Mouse (Mus musculus) frontal cortex, postnatal 36 days (tissue): ENCODE data around the gene Anks1b.

ENCODE experiments used
- DNase-seq, 2 experiments: peaks; one replicate each; pipeline ENCODE4 v3.0.0; 2022; ENCODE audit warnings: low spot score in 2 of 2

The Anks1b gene

DNA sequence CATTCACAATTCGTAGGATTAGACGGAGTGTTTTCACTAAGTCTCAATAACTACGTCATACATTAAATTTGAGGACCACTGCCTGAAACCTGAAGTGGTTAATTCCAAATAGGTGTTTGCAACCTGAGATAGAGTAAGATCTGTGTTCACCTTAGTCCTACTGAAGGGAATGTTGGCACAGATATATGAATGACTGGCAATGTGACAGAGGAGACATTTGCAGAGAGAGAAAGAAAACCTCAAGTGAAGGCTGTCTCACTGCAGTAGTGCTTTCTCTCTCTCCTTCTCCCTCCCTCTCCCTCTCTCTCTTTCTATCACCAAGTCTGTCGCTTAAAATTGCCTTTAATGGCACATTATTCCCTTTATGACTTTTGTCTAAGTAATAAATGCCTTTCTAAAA is 101.1 kb downstream of the Anks1b start:
- no peak for DNase-seq

DNA sequence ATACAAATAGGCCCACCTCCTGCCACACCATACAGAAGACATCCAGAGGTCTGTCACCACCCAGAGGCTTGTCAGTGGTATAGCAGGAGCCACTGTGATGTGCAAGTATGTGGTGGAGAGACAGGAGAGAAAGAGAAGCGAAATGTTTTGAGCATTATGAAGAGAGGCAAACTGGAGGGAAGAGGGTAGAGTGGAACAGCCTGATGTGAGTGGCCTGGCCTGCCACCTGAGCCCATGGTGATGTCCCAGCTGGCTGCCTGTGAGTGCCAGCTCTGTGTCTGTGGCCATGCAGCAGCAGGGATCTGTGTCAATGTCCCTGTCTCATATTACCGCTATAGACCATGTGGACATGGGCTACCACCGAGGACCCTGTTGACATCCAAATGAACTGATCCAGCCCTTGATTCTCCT is 102.1 kb downstream of the Anks1b start:
- DNase-seq, result no peak

DNA sequence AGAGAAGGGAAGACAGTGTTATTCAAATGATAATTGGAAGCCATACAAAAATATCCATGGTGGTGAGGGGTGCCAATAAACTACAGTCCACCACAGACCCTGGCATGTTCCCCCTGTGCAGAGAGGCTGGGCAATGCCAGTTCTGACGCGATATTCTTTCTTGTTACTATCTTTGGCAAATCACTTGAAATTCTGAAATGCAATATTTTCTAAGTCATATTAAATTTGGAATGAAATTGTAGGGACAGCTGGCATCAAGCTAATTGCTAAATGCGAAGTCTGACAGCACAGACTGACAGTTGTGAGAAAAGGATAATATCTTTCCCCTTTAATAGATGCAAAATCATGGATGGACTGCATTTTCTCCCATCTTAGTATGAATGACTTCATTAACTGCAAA is 103.3 kb downstream of the Anks1b start:
- DNase-seq, result no peak

DNA sequence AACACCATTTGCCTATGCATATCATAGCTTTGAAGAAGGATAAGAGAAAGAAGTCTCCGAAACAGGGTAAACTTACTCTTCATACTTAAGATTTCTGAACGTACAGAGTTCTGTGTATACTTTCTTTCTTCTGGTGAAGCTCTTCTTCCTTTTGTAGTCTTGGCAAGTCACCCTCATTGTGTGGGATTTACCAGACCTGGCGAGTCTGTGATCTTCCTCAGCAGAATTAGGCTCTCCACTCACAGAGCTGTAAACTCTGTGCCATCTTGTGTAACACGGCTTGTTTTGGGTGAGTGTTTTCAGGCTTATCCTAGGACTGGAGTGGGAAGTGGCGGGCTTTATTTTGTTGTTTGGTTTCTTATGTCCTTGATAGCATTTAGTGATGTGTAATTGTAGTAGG is 120.9 kb downstream of the Anks1b start:
- no peak for DNase-seq

DNA sequence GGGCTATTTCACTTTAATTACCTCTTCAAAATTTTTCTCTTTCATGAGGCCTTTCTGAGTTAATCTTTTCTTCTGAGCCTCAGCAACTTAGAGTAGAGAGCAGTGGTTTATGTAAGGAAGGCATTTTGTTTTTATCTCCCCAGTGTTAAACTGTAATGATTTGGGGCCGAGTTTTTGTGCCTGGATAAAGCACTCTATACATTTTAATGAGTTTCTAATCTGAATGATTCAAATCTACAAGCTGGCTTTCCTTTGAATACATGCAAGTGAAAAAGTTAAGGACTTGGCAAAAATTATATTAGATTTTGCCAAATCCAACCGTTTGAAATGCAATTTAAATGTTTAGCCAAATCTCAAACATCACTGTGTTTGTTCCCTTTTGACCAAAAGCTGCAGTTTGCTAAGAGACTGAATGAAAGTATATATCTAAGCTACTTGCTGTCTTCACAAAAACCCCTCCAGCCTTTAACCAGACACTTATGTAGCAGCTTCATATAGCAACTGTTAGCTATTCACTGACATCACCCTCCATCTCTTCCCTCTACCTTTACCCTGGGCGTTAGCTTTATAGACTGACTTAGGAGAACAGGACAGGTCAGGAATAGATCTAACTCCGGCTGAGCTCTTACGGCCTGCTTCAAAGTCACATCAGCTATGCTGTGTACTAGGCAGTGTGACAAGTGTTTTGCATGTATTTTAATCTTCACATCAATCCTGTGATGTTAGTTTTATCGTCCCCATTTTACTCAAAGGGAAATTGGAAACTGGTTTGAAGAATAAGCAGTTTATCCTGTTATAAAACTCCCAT is 122.5 kb downstream of the Anks1b start:
- DNase-seq, result no peak

DNA sequence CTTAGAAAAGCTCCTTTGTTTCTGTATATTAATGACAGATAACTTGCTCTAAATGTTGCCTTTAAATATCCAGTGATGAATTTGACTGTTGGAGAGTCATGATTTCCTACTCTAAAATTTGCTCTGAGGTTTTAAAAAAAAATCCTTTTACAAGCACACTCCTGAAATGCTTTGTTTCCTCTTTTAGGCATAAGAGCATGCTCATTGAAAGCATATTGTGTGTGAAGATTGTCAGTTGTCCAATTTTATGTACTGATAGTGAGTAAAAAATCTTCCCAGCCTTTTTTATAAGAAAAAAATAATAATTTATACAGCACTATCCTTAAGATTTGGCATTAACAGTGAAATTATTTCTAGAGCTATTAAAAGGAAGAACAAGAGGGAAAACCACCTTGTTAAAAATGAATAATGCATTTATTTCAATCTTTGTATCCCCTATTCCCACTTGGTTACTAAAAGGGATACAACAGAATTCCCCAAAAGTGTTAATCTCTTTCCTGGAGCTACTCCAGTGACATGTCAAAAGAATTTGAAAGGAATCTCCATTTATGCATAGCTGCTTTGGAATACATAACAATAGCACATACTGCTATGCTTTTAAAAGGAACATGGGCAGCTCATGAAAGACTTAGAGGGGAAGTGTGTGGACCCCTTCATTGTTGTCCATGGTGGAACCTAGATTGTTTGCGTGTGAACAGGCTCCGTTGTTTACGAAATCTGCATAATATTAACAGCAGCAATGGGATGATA is 130.8 kb downstream of the Anks1b start:
- no peak for DNase-seq

DNA sequence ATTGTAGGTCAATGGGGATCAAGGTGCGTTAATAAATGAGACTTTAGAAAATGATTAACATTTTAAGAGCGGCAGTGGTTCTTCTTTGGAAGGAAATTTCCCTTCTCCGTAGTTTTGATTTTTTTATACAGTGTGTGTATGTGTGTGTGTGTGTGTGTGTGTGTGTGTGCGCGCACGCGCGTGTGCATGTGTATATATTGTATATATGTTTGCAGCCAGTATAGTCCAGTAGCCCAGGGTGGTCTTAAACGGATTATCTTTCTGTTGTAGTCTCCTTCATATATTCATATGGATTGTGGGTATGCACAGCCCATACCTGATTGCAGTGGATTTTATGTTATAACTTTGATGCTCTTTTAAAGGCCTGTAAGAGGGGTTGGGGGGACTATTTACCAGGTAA is 131.6 kb downstream of the Anks1b start:
- no peak for DNase-seq

DNA sequence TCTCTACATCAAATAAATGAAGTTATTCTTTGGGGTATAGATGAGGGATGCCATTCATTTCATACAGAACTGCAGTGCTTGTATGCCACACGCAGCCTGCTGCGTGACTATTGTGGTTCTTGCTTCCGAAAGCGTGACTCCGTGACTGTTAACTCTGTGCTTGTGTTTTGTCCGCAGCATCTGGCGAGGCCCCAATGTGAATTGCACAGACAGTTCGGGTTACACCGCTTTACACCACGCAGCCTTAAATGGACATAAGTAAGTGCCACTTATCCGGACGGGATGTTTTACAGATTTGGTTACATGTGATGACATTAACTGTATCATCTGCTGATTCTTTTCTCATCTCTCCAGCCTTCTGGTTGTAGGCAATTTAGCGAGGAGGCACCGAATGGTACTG is 159.7 kb downstream of the Anks1b start:
- no peak for DNase-seq

DNA sequence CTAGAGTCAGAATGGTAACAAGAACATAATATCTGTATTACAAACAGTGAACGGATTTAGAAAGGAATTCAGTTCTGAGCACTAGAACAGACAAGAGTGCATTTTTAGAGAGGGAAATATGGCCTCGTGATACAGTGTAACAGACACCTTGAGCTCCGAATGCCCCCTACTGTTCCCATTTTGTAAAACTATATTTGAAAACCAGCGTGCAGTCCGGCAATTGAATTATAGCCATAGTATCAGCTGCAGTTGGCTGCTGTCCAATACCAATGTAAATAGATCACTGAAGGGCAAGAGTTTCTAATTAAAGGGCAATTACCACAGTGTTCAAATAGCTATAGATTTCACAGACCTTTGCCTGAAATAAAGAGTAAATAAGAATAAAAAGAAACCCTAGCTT is 170.0 kb downstream of the Anks1b start:
- no peak for DNase-seq

DNA sequence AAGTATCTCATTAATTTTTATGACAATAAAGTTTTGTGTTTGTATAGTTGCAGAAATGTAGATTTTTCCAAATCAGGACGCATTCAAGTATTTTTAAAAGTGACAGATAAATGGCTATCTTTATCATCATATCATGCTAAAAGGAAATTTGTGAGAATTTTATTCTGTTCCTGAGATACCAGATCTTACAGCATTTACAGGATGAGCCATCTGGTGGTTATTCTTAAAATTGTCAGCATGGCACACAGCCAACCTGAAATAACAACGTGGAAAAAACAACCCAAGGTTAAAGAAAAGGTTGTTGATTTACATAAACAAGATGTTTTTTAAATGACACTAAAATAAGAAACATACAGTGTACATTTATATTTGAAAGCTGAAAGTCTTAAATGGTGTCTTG is 170.5 kb downstream of the Anks1b start:
- DNase-seq, result peak in 1 of 2 experiments; percentile 60

DNA sequence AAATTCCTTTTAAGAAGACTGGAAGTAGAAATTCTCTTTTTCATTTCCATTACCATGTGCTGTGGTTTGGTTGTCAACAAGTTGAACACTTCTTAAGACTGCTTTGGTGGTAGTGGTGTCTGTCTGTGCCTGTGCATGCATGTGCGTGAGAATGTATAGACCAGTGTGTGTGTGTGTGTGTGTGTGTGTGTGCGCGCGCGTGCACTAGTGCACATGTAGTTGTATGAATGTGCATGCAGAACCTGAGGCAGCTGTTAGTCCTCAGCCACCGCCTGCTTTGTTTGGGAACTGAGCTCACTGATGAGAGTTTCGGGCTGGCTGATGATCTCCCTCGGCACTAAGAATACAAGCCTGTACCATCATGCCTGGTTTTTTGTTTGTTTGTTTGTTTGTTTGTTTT is 170.9 kb downstream of the Anks1b start:
- DNase-seq, result no peak

DNA sequence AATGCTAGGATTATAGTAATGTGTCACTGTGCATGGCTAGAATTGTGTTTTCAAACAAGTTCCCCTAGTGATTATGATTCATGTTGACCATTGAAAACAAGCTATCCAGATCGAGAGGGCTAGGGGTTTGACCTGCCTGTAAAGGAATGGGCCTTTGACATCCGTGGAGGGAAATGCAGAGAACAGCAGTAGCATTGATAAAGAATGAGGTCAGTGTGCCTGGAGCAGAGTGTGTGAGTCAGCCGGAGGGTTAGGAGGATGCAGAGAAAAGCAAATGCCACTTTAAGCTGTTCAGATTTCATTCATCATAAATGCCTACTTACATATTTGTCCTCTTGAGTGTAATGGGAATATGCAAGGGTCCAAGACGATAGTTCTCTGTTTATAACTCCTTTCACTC is 195.3 kb downstream of the Anks1b start:
- no peak for DNase-seq

DNA sequence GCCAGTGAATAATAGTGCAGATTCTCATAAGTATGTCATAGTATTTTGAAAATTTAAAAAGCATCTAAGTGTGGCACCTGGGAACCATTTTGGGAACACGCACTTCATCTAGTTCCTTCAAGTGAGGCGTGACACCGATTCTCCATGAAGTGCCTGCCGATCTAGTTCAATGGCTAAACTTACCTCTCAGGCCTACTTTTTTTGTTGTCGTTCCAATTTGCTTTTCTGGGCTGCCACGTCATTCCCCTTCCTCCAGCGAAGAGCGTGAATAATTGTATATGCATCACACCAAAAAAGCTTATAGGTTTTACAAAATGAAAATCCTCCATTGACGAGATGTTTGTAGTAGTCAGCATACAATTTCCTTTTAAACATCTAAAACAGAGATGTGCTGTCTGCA is 204.6 kb downstream of the Anks1b start:
- no peak for DNase-seq

DNA sequence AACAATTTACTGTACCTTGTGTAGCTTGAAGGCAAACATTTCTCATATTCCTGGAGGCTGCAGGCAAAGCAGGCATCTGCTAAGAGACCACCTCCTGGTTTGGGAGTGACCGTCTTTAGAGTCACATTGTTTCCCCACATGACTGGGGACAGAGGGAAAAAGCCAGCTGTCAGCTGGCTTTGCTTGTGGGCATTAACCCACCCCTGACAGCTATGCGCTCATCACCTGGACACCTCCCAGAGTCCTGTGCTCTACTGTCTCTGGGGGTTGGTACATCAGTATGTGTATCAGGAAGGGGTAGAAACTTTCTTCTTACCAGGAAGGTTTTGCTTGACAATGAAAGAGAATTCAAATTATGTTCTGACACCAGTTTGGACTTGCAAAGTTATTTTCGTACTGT is 207.8 kb downstream of the Anks1b start:
- DNase-seq, result no peak

DNA sequence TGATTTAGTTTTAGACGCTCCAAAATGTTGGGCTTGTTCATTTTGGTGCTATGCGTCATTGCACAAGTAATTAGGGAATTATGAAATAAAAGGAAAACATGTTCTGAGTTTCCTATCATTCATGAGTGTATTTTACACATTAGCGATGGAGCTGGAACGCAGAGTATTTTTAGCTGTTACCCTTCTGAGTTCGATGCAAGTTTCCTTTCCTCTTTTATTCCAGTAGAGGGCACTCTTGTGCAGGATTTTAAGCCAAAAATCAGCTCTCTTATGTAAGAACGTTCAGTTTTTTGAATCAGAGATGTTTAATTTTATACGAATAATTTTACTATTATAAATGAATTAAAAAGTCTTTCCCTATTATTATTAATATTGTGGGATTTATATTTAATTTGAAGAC is 208.3 kb downstream of the Anks1b start:
- DNase-seq, result peak in 1 of 2 experiments; percentile 43

DNA sequence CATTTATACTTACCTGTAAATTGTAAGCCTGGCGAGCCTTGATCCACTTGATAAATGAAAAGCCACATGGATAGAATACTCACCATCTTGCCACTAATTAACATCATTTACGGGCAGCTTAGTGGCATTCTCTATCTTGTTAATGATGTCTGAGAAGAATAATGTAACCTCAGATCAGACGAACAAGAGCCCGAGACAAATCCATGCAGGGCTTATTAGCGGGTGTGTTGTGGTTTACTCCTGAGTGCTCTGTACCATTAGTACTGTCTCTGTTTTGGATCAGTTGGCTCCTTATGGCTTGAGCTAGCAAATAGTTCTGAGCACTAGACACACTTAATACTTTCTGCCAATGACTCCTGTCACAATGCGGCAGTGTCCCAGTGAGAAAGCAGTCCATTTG is 220.6 kb downstream of the Anks1b start:
- DNase-seq, result no peak

DNA sequence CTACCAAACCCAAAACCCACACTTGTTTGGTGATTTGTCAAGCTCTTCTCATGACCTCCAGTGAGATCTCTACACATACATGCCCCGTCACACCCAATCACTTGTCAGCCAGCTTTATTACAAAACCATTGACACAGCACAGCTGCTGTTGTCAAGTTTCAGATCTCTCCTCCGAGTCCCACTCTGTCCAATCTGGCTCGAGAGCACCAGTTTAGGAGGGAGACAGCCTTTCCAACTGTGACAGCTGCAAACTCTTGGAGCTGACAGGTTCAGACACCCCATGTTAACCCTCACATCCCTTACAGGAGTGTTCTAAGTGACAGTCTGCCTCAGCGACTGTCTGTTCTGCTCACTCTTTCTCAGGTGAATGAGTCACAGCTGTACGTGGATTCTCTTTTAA is 239.4 kb downstream of the Anks1b start:
- DNase-seq, result no peak

DNA sequence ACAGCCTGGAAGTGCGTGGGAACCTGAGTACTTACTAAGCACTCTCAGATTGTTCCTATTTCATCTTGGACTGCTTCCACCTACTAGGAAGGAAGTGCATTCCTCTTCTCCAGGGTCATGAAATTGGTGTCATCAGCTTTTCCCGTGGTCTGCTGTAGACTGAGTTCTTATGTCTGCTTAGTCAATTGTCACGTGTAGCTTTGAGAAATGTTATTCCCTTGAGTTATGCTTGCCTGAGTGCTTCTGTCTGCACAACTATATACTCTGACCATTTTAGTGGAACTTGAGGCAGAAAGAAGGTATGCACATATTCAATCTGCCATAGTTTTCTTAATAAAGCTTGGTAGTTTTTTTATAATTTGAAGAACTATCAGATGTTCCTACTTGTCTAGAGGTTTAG is 243.6 kb downstream of the Anks1b start:
- DNase-seq, result no peak

DNA sequence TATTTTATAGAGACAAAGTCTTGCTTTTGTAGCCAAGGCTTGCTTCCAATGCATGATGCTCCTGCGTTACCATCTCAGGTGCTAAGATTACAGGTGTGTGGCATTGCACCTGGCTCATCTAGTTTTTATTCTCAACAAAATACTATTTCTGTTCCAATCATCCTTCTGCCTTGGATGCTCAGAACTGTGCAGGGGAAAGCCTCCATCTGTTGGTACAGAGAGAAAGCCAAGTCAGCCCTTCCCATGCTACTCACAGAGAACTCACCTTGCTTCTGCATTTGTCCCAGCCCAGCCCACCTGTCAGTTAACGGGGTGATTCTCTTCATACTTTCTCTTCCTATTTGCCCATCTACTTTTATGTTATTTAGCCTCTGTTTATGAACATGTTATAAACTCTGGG is 244.5 kb downstream of the Anks1b start:
- no peak for DNase-seq

DNA sequence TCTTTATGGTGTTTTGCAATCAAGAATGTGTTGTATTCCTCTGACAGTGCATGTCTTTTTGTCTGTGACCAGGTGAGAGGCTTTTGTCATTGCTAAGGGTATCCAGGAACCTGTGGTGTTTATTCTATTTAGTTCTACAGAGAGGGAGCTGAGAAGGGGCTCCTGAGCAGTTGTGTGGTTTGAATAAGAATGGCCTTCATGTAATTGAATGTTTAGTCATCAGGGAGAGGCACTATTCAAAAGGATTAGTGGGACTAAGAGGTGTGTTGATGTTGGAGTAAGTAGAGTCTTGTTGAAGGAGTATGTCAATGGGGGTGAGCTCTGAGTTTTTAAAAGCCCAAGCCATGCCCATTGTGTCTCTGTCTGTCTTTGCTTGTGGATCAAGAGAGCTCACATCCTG is 264.2 kb downstream of the Anks1b start:
- DNase-seq, result no peak

DNA sequence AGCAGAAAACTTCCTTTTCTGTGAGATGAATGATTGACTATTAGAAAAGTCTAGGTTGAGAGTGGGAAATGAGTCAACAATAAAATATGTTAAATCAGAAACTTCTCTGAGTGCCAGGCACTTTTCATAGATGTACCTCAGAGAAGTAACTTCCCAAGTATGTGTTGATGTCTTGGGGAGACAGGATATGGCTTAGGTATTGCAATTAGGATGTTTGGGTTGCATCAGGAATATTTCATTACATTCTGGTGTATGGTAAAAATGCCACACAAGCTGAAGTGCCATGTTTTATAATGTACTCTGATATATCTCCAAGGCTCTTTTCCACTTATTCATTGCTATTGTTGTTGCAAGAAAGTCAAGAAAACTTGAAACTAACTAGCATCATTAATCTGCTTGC is 267.6 kb downstream of the Anks1b start:
- DNase-seq, result no peak

DNA sequence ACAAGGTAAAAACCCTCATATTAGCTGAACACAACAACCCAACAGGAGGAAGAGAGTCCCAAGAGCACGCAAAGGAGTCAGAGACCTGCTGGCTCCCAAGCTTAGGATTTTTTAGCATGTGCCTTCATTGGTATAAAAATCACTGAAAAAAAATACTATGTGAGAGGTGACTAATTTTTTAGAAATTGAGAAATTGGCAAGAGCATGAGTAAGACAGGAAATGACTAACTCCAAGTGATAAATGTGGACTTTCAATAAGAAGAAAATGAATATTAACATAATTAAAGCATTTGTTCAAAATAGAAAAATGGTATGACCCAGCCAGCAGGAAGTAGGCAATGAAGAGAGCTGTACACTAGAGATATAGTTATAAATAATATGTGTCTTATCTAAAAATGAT is 271.1 kb downstream of the Anks1b start:
- DNase-seq, result no peak

DNA sequence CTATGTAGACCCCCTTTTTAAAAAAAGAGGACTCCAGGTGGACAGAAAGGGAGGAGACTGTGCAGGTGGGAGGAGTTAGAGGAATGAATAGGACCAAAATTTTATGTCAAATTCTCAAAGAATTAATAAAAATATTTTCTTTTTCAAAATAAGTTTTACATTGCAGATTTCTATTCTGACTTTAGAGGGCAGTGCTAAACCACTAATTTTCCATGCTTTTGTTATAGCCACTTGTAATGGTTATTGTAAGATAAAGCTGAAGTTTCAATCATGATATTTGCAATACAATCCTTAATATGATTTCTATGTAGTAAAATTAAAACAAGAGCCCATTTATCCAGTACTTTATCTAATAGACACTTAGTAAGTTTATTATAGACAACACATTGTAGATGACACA is 278.2 kb downstream of the Anks1b start:
- no peak for DNase-seq
